In genomic region chr11:77031151-77031934, GRCm38 (mm10) we compare ENCODE assay signal across 28 mouse cellular contexts. TPM values are rescaled to one million over a fixed set of nuclear protein-coding genes. Genes with fewer than 3 reads are reported as not detected.
"Had no signal": no experiment of that assay in that cellular context is flagged by ENCODE, and none has a peak within 500 bp of the region (broad histone marks: within the 10 kb centered on the region; RNA-seq: fewer than 3 reads in every experiment).

No protein-coding gene starts in this region.

- H3K27me3 ChIP-seq: hindbrain, embryonic 12.5 days; intestine, embryonic 15.5 days; limb, embryonic 13.5 days; limb, embryonic 15.5 days had no signal

- H3K36me3 ChIP-seq: hindbrain, embryonic 10.5 days; hindbrain, embryonic 12.5 days; intestine, embryonic 15.5 days; limb, embryonic 13.5 days; limb, embryonic 15.5 days; liver, embryonic 12.5 days had no signal

- H3K9ac ChIP-seq: hindbrain, embryonic 12.5 days; hindbrain, embryonic 14.5 days; intestine, embryonic 15.5 days; limb, embryonic 13.5 days; limb, embryonic 15.5 days; liver, embryonic 12.5 days; liver, embryonic 14.5 days had no signal

- H3K4me3 ChIP-seq: heart, adult 2 months; hindbrain, embryonic 10.5 days; hindbrain, embryonic 12.5 days; intestine, embryonic 15.5 days; layer of hippocampus, adult 2 months; limb, embryonic 13.5 days; limb, embryonic 15.5 days; liver, embryonic 12.5 days had no signal

- H3K4me2 ChIP-seq: heart, embryonic 11.5 days; hindbrain, embryonic 12.5 days; hindbrain, embryonic 14.5 days; intestine, embryonic 15.5 days; limb, embryonic 13.5 days; limb, embryonic 15.5 days; liver, embryonic 12.5 days had no signal

- DNase-seq: gastrocnemius, postnatal 14 days; gastrocnemius, postnatal 36 days; heart, adult 2 months; heart, postnatal 10 days; heart, postnatal 4 days; kidney, adult 18-20 months; kidney, adult 8-10 months; kidney, postnatal 10 days; kidney, postnatal 25 days; kidney, postnatal 4 days; layer of hippocampus, postnatal 36 days; left cerebral cortex, postnatal 4 days had no signal

- H3K4me1 ChIP-seq: hindbrain, embryonic 10.5 days; hindbrain, embryonic 12.5 days; intestine, embryonic 15.5 days; limb, embryonic 13.5 days; limb, embryonic 15.5 days; liver, embryonic 12.5 days had no signal

- H3K27ac ChIP-seq: heart, adult 2 months; hindbrain, embryonic 10.5 days; hindbrain, embryonic 12.5 days; hindbrain, embryonic 14.5 days; intestine, embryonic 15.5 days; layer of hippocampus, adult 2 months; limb, embryonic 13.5 days; limb, embryonic 15.5 days; liver, embryonic 12.5 days; liver, embryonic 14.5 days had no signal

- H3K9me3 ChIP-seq: hindbrain, embryonic 10.5 days; hindbrain, embryonic 12.5 days; intestine, embryonic 15.5 days; limb, embryonic 13.5 days; limb, embryonic 15.5 days; liver, embryonic 12.5 days had no signal

- ATAC-seq: hindbrain, embryonic 16.5 days; inflammation-experienced regulatory T-cells, adult 6 months; intestine, embryonic 15.5 days; intestine, postnatal 0 days; liver, embryonic 12.5 days had no signal

RNA-seq across cellular contexts. Expression of gene Slc6a4, which starts 32.9 kb away (rescaled TPM):
- total RNA-seq: layer of hippocampus, adult 2 months; layer of hippocampus, postnatal 36 days; left cerebral cortex, adult 18-20 months; left cerebral cortex, adult 8-10 months; left cerebral cortex, postnatal 25 days had no signal
- polyA plus RNA-seq: inflammation-experienced regulatory T-cells, adult 6 months had no signal
